Mouse (Mus musculus) erythroblast, embryonic 14.5 days (primary cell): ENCODE data around the gene Odf3b.

ENCODE experiments used
- GATA1 ChIP-seq: IDR thresholded peaks from 2 replicates; pipeline ENCODE4 v1.6.1; 2012; ENCODE audit warnings: low read length, inconsistent platforms, mixed read lengths
- TAL1 ChIP-seq: IDR thresholded peaks from 3 replicates; pipeline ENCODE4 v1.6.1; 2012; ENCODE audit warnings: low read length, inconsistent platforms, mixed read lengths

DNA sequence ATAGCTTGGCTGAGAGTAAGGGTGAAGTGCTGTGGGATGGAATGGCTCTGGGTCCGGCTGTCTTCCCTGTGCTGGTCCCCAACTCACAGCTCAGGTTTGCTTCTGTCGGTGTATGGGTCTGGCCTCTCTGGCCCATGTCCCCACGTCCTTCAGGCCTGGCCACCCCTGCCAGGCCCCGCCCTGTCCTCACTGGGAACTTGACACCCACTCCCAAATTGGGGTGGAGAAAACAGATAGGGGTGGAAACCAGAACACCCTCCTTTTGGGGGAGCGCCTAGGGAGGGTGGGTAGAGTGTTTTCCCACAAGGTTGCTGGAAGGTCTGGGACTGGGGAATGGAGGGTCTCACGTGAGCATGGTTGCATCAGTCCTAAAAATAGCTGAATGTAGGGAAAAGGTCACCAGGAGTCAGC lies 46.6 kb upstream of the Odf3b start, which contains the start of gene Cpt1b:
- TF ChIP-seq GATA1 = no peak
- TF ChIP-seq TAL1 = no peak
